Mouse (Mus musculus): ENCODE measurements around the gene Lst1. TPM values are rescaled to one million over a fixed set of nuclear protein-coding genes. Genes with fewer than 3 reads are reported as not detected.

The Lst1 gene
- polyA plus RNA-seq, 1 experiment, result 17.7 TPM

DNA sequence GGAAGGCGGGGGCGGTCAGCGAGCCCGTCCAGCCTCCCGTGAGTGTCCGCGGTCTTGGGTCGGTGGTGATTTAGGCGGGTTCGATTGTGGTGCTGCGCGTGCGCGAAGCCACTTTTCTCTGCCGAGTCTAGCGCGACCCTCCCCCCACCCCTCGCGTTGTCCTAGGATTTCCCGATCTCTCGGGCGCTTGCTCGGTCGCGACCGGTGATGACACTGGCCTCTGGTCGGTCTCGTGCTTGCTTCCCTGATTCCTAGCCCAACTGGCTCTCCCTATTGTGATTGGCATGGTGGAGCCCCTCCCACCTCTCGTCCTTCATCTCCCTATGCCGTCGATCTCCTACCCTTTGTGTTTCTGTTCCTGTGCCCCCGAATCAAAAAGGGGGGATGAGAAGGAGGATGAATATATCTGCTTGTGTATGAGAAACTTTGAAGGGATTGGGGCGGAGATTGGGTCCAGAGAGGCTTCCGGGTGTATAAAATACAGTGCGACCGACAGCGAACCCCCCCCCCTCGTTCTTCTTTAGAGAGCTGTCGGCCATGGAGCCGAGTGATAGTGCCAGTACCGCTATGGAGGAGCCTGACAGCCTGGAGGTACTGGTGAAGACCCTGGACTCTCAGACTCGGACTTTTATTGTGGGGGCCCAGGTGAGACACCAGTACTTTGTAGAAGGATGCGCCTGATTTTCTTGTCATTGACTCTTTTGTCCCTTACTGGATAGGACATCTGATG is 52.5 kb downstream of the Lst1 start:
- H3K4me1 ChIP-seq (ENCODE audit: control insufficient read depth, insufficient read depth, low read length), result peaks cover 5% of the 10 kb centered on the region; the same call in 1 of the 2 replicates
- under 1% methylated on average over 43 of the region's 43 CpGs for WGBS
- no peak for DNase-seq
- no peaks in the 10 kb centered on the region; the same call in 1 of the 2 replicates for H3K36me3 ChIP-seq (ENCODE audit: control insufficient read depth, insufficient read depth, low read length)
- no peaks in the 10 kb centered on the region for H3K27me3 ChIP-seq (replicated peaks; ENCODE audit: control insufficient read depth, insufficient read depth, low read length)
- H3K27ac ChIP-seq (ENCODE audit: insufficient read depth, low read depth, low read length), result peak overlapping the region; percentile 100
- TF ChIP-seq POLR2A (IDR thresholded peaks at IDR 0.05; ENCODE audit: low read depth, low read length) (no peak), CTCF (conservative IDR thresholded peaks at IDR 0.05; ENCODE audit: insufficient read depth, insufficient read length, low read depth, low read length) (no peak)
- H3K4me3 ChIP-seq (ENCODE audit: insufficient read depth, low read depth, low read length), result peak overlapping the region; percentile 95

Other genes starting within 250 kb of the Lst1 start
- 38.8 and 56.5 TPM in 2 replicates for gene Hspa1b, start 229.2 kb downstream of the Lst1 start, polyA plus RNA-seq (2012; rRNA removed)
- gene Gm20481, start 218.5 kb downstream of the Lst1 start, polyA plus RNA-seq (2012; rRNA removed), result not detected in 2 replicates
- 23.4 and 31.5 TPM in 2 replicates for gene Hspa1a, start 216.3 kb downstream of the Lst1 start, polyA plus RNA-seq (2012; rRNA removed)
- 0.33 and 0.58 TPM in 2 replicates for gene Hspa1l, start 215.7 kb downstream of the Lst1 start, polyA plus RNA-seq (2012; rRNA removed)
- 70.2 and 88.2 TPM in 2 replicates for gene Lsm2, start 206.6 kb downstream of the Lst1 start, polyA plus RNA-seq (2012; rRNA removed)
- gene Vars, start 187.5 kb downstream of the Lst1 start, polyA plus RNA-seq (2012; rRNA removed), result 52.5 and 64.5 TPM in 2 replicates
- gene Vwa7, start 171.9 kb downstream of the Lst1 start, polyA plus RNA-seq (2012; rRNA removed), result 0.80 and 0.89 TPM in 2 replicates
- gene Sapcd1, start 160.4 kb downstream of the Lst1 start, polyA plus RNA-seq (2012; rRNA removed), result 0.69 and 0.77 TPM in 2 replicates
- gene Msh5, start 141.7 kb downstream of the Lst1 start, polyA plus RNA-seq (2012; rRNA removed), result 1.6 and 2.4 TPM in 2 replicates
- 105 and 117 TPM in 2 replicates for gene Clic1, start 138.5 kb downstream of the Lst1 start, polyA plus RNA-seq (2012; rRNA removed)
- 37.7 and 41.0 TPM in 2 replicates for gene Ddah2, start 129.4 kb downstream of the Lst1 start, polyA plus RNA-seq (2012; rRNA removed)
- 0.13 and 0.16 TPM in 2 replicates for gene Ly6g6c, start 123.1 kb downstream of the Lst1 start, polyA plus RNA-seq (2012; rRNA removed)
- 0.46 and 0.66 TPM in 2 replicates for gene Mpig6b, start 122.3 kb downstream of the Lst1 start, polyA plus RNA-seq (2012; rRNA removed)
- 2.1 and 2.5 TPM in 2 replicates for gene Ly6g6e, start 111.5 kb downstream of the Lst1 start, polyA plus RNA-seq (2012; rRNA removed)
- 8.1 and 8.9 TPM in 2 replicates for gene Ly6g6d, start 110.4 kb downstream of the Lst1 start, polyA plus RNA-seq (2012; rRNA removed)
- not detected in 2 replicates for gene Ly6g6f, start 102.8 kb downstream of the Lst1 start, polyA plus RNA-seq (2012; rRNA removed)
- gene Abhd16a, start 99.2 kb downstream of the Lst1 start, polyA plus RNA-seq (2012; rRNA removed), result 156 and 217 TPM in 2 replicates
- not detected in 2 replicates for gene Ly6g5c, start 80.2 kb downstream of the Lst1 start, polyA plus RNA-seq (2012; rRNA removed)
- gene Ly6g5b, start 73.0 kb downstream of the Lst1 start, polyA plus RNA-seq (2012; rRNA removed), result 0.81 and 1.0 TPM in 2 replicates
- 15.1 and 15.5 TPM in 2 replicates for gene Gpank1, start 67.0 kb downstream of the Lst1 start, polyA plus RNA-seq (2012; rRNA removed)
- 434 and 474 TPM in 2 replicates for gene Csnk2b, start 66.4 kb downstream of the Lst1 start, polyA plus RNA-seq (2012; rRNA removed)
- 10.7 and 12.9 TPM in 2 replicates for gene D17H6S53E, start 62.1 kb downstream of the Lst1 start, polyA plus RNA-seq (2012; rRNA removed)
- gene Apom, start 56.4 kb downstream of the Lst1 start, polyA plus RNA-seq (2012; rRNA removed), result 138 and 157 TPM in 2 replicates
- gene Bag6, start 53.3 kb downstream of the Lst1 start, polyA plus RNA-seq (2012; rRNA removed), result 145 and 160 TPM in 2 replicates
- gene Prrc2a, start 23.5 kb downstream of the Lst1 start, polyA plus RNA-seq (2012; rRNA removed), result 237 and 272 TPM in 2 replicates
- gene Aif1, start 12.4 kb downstream of the Lst1 start, polyA plus RNA-seq (2012; rRNA removed), result 0.65 and 2.6 TPM in 2 replicates
- gene Ltb, start 6.0 kb upstream of the Lst1 start, polyA plus RNA-seq (2012; rRNA removed), result 2.5 and 20.9 TPM in 2 replicates
- 0.64 and 0.94 TPM in 2 replicates for gene Tnf, start 13.6 kb upstream of the Lst1 start, polyA plus RNA-seq (2012; rRNA removed)
- gene Lta, start 16.9 kb upstream of the Lst1 start, polyA plus RNA-seq (2012; rRNA removed), result 0.08 and 1.1 TPM in 2 replicates
- gene Gm16181, start 32.4 kb upstream of the Lst1 start, polyA plus RNA-seq (2012; rRNA removed), result not detected in 2 replicates
- 6.6 and 6.7 TPM in 2 replicates for gene Atp6v1g2, start 45.2 kb upstream of the Lst1 start, polyA plus RNA-seq (2012; rRNA removed)
- 11.5 and 11.7 TPM in 2 replicates for gene Nfkbil1, start 47.4 kb upstream of the Lst1 start, polyA plus RNA-seq (2012; rRNA removed)
- 203 and 206 TPM in 2 replicates for gene Ddx39b, start 53.3 kb upstream of the Lst1 start, polyA plus RNA-seq (2012; rRNA removed)
- 340 and 351 TPM in 2 replicates for gene H2-D1, start 74.3 kb upstream of the Lst1 start, polyA plus RNA-seq (2012; rRNA removed)
- gene H2-Q1, start 132.0 kb upstream of the Lst1 start, polyA plus RNA-seq (2012; rRNA removed), result 0.03 TPM in 1 of 2 replicates, not detected in the other
- 2.1 and 2.4 TPM in 2 replicates for gene H2-Q2, start 153.8 kb upstream of the Lst1 start, polyA plus RNA-seq (2012; rRNA removed)
- gene H2-Q4, start 191.2 kb upstream of the Lst1 start, polyA plus RNA-seq (2012; rRNA removed), result 48.1 and 55.9 TPM in 2 replicates
- 72.1 and 84.0 TPM in 2 replicates for gene H2-Q6, start 236.4 kb upstream of the Lst1 start, polyA plus RNA-seq (2012; rRNA removed)

All from kidney, adult 2 months (tissue).